In genomic region chrX:170020690-170021050, GRCm38 (mm10) we compare ENCODE assay signal across 8 mouse cellular contexts. TPM values are rescaled to one million over a fixed set of nuclear protein-coding genes. Genes with fewer than 3 reads are reported as not detected.
DNase-seq lines count a peak whose midpoint lies in the region; ATAC-seq and TF ChIP-seq lines count a peak whose summit lies in the region.
"Not testable (repeated sequence)": the region's sequence is repeated elsewhere in the genome, so short reads cannot be mapped to it uniquely, and the experiment has no call there.

No protein-coding gene starts in this region.

- not testable (repeated sequence) for H3K27me3 ChIP-seq in MEL (ENCODE audit: control insufficient read depth in 1 of 2, insufficient read depth in 2 of 2, low read length in 2 of 2); forebrain, embryonic 11.5 days (ENCODE audit: control insufficient read depth, insufficient read depth, low read length)

- TF ChIP-seq CTCF in MEL (IDR thresholded peaks at IDR 0.05 in 2 of 3, conservative IDR thresholded peaks at IDR 0.05 in 1 of 3; ENCODE audit: control insufficient read depth in 1 of 3, insufficient read depth in 1 of 3, low read depth in 2 of 3, low read length in 3 of 3, poor library complexity in 1 of 3, severe bottlenecking in 1 of 3): not testable (repeated sequence)

- not testable (repeated sequence) for H3K4me1 ChIP-seq in MEL (ENCODE audit: control insufficient read depth in 1 of 2, insufficient read depth in 2 of 2, low read length in 2 of 2); forebrain, embryonic 11.5 days (replicated peaks; ENCODE audit: control insufficient read depth, insufficient read depth, low read length)

- 0 out of 2 replicates have a peak, but pooled peaks have one; percentile 3 for ATAC-seq in forebrain, embryonic 11.5 days (replicated peaks; ENCODE audit: low FRiP score)

- H3K9ac ChIP-seq in MEL (ENCODE audit: control insufficient read depth, low read depth, low read length, poor library complexity, severe bottlenecking); forebrain, embryonic 11.5 days (ENCODE audit: low read length): not testable (repeated sequence)

- H3K36me3 ChIP-seq in MEL (ENCODE audit: control insufficient read depth in 1 of 2, insufficient read depth in 2 of 2, low read length in 2 of 2): not testable (repeated sequence)
- peaks cover 26% of the 10 kb centered on the region; the same call in 1 of the 2 replicates for H3K36me3 ChIP-seq in forebrain, embryonic 11.5 days (ENCODE audit: control insufficient read depth, insufficient read depth, low read length)

- not testable (repeated sequence) for TF ChIP-seq EP300 in MEL (IDR thresholded peaks at IDR 0.05; ENCODE audit: low read depth in 1 of 2, low read length in 2 of 2)

- H3K9me3 ChIP-seq in MEL (replicated peaks; ENCODE audit: insufficient read depth, low read length): not testable (repeated sequence)
- peaks cover 22% of the 10 kb centered on the region for H3K9me3 ChIP-seq in forebrain, embryonic 11.5 days (ENCODE audit: control insufficient read depth, low read length)

- TF ChIP-seq RAD21 in MEL (IDR thresholded peaks at IDR 0.05; ENCODE audit: low read depth, low read length): not testable (repeated sequence)

- intact Hi-C loops in heart, postnatal 10 days (cut with DNase I): not testable (repeated sequence)

- H3K4me3 ChIP-seq in MEL (ENCODE audit: control insufficient read depth in 1 of 2, insufficient read depth in 1 of 2, low read depth in 2 of 2, low read length in 2 of 2); forebrain, embryonic 11.5 days (ENCODE audit: low read depth, low read length): not testable (repeated sequence)

- not testable (repeated sequence) for H3K79me2 ChIP-seq in MEL (ENCODE audit: control insufficient read depth, insufficient read depth, low read length, poor library complexity)

- peak; percentile 45 for DNase-seq in MEL (ENCODE audit: low read depth, low spot score)
- peak; percentile 73 for DNase-seq in cerebellum, adult 11-12 months
- peak; percentile 89 for DNase-seq in forebrain, embryonic 11.5 days (ENCODE audit: low spot score)
- DNase-seq in heart, postnatal 10 days: peak; percentile 79 to 81
- peak; percentile 86 to 90 for DNase-seq in kidney, postnatal 4 days
- DNase-seq in lung, postnatal 4 days: peak; percentile 78 to 90
- DNase-seq in retina, postnatal 1 day: peak; percentile 96
- peak; percentile 70 to 71 for DNase-seq in thymus, postnatal 36 days

- WGBS in forebrain, embryonic 11.5 days: 47% methylated on average over 9 of the region's 9 CpGs

- TF ChIP-seq POLR2A in MEL (IDR thresholded peaks at IDR 0.05; ENCODE audit: control insufficient read depth in 1 of 2, insufficient read depth in 1 of 2, low read depth in 1 of 2, low read length in 2 of 2, poor library complexity in 1 of 2): not testable (repeated sequence)

- not testable (repeated sequence) for H3K4me2 ChIP-seq in forebrain, embryonic 11.5 days (ENCODE audit: low read depth, low read length, severe bottlenecking)

- not testable (repeated sequence) for H3K27ac ChIP-seq in MEL (ENCODE audit: control insufficient read depth, low read depth, low read length); forebrain, embryonic 11.5 days (ENCODE audit: low read depth, low read length)

RNA-seq across cellular contexts. Expression of gene Gm21887, which starts 11.2 kb away (rescaled TPM):
- 2.5 and 4.7 TPM in 2 replicates for total RNA-seq in MEL (2012; rRNA removed)
- polyA plus RNA-seq in MEL (2012; ENCODE audit: insufficient read depth in 1 of 2, insufficient read length in 2 of 2, low read depth in 1 of 2, low replicate concordance in 2 of 2, missing spikeins in 1 of 2): 10 to 100 TPM in 1 of 2 experiments, not detected in 1; 88.8 TPM
- polyA plus RNA-seq in forebrain, embryonic 11.5 days (2014; fragmentation: Nextera tagmentation; extraction: Ambion mirVana): 321 and 384 TPM in 2 replicates
- total RNA-seq in heart, postnatal 10 days (2021): 10 to 100 TPM; 58.4 to 63.1 TPM

Comparison
In these comparisons a context has a peak if more than half of its experiments do, and no peak if none do; other contexts are left out.
1. DNase-seq: peak in every context shown above with its lines; median percentile 96 in retina, postnatal 1 day; 89 in forebrain, embryonic 11.5 days; 88 in kidney, postnatal 4 days; 84 in lung, postnatal 4 days; 80 in heart, postnatal 10 days; 73 in cerebellum, adult 11-12 months; 70 in thymus, postnatal 36 days; 45 in MEL.
2. RNA of gene Gm21887, which starts 11.2 kb away (total RNA-seq): 58.4 to 63.1 TPM in heart, postnatal 10 days; 2.5 to 4.7 TPM in MEL; every median in the first group is over 10 times any median in the second.